Mouse (Mus musculus) intestine, postnatal 0 days (tissue): ENCODE measurements at regions not wholly inside any gene's neighbourhood (a gene's known extent, or its start where the extent isn't known, plus 50 kb on each side); places are given as distances from the start of the nearest gene placed in this dataset.

Experiments used
- ATAC-seq: fragments of 200-750 bp; cut with Nextera tagmentation; 2 replicates; pipeline ENCODE4 v1.8.0; 2017; ENCODE audit warnings: mild to moderate bottlenecking, moderate TSS enrichment, moderate library complexity
- H3K27ac ChIP-seq: fragments of 300-500 bp; sonication (generic); 2 replicates; pipeline ENCODE4 v1.5.1; 2014; ENCODE audit warnings: mild to moderate bottlenecking, low read depth, low read length, moderate library complexity
- H3K27me3 ChIP-seq: fragments of 300-500 bp; sonication (generic); replicated peaks from 2 replicates; pipeline ENCODE4 v1.6.1; 2014; ENCODE audit warnings: low read length, mixed read lengths; ENCODE audit not compliant: control insufficient read depth, insufficient read depth
- H3K36me3 ChIP-seq: fragments of 300-500 bp; sonication (generic); 2 replicates; pipeline ENCODE4 v1.6.1; 2014; ENCODE audit warnings: mild to moderate bottlenecking, moderate library complexity; ENCODE audit not compliant: control insufficient read depth, insufficient read depth
- H3K4me1 ChIP-seq: fragments of 300-500 bp; sonication (generic); replicated peaks from 2 replicates; pipeline ENCODE4 v1.6.1; 2014; ENCODE audit warnings: antibody characterized with exemption, low read length, mixed read lengths; ENCODE audit not compliant: control insufficient read depth, insufficient read depth
- H3K4me2 ChIP-seq: fragments of 300-500 bp; sonication (generic); replicated peaks from 2 replicates; pipeline ENCODE4 v1.6.1; 2014; ENCODE audit warnings: low read depth, mild to moderate bottlenecking, moderate library complexity
- H3K4me3 ChIP-seq: fragments of 300-500 bp; sonication (generic); 2 replicates; pipeline ENCODE4 v1.5.1; 2014; ENCODE audit warnings: low read depth, low read length
- H3K9ac ChIP-seq: fragments of 300-500 bp; sonication (generic); 2 replicates; pipeline ENCODE4 v1.6.1; 2014; ENCODE audit warnings: mild to moderate bottlenecking, low read depth, low read length
- H3K9me3 ChIP-seq: fragments of 300-500 bp; sonication (generic); 2 replicates; pipeline ENCODE4 v1.6.1; 2016; ENCODE audit warnings: mixed run types; ENCODE audit not compliant: control insufficient read depth
- CTCF ChIP-seq: sonication (generic); IDR thresholded peaks from 2 replicates; pipeline ENCODE4 v1.5.1; 2016; ENCODE audit warnings: low read depth, mild to moderate bottlenecking, control low read depth, antibody characterized with exemption, moderate library complexity
- WGBS: fragments of 180-500 bp; shearing (Covaris S2); extraction: QIAGEN DNeasy Blood & Tissue Kit; methylation state at CpG from one replicate; pipeline ENCODE4 v1.1.7; 2014; 5-methylcytosine and 5-hydroxymethylcytosine counted together

- Histone ChIP-seq H3K36me3 (no peaks in the 10 kb centered on the region), H3K27ac (no peak overlapping the region), H3K27me3 (no peaks in the 10 kb centered on the region), H3K4me2 (no peak overlapping the region), H3K9me3 (no peaks in the 10 kb centered on the region), H3K4me1 (no peaks in the 10 kb centered on the region), H3K4me3 (no peak overlapping the region), H3K9ac (no peak overlapping the region)
- TF ChIP-seq CTCF = no peak
- ATAC-seq = no peak
- WGBS = 72% methylated on average over 3 of the region's 3 CpGs
Measured at GRCm38 (mm10) chr10:122386748-122387147, 61.6 kb upstream of the Avpr1a start.

- Histone ChIP-seq H3K4me1 (no peaks in the 10 kb centered on the region), H3K4me2 (no peak overlapping the region), H3K9me3 (no peaks in the 10 kb centered on the region), H3K27ac (no peak overlapping the region), H3K4me3 (no peak overlapping the region), H3K27me3 (no peaks in the 10 kb centered on the region), H3K9ac (no peak overlapping the region), H3K36me3 (no peaks in the 10 kb centered on the region)
- no peak for ATAC-seq
- TF ChIP-seq CTCF = no peak
- WGBS = 67% methylated on average over 3 of the region's 3 CpGs
Measured at GRCm38 (mm10) chr10:122379661-122380344, 68.5 kb upstream of the Avpr1a start.

- Histone ChIP-seq H3K36me3 (no peaks in the 10 kb centered on the region), H3K27me3 (no peaks in the 10 kb centered on the region), H3K9ac (no peak overlapping the region), H3K4me3 (no peak overlapping the region), H3K9me3 (no peaks in the 10 kb centered on the region), H3K27ac (no peak overlapping the region), H3K4me1 (no peaks in the 10 kb centered on the region), H3K4me2 (no peak overlapping the region)
- WGBS = 69% methylated on average over 9 of the region's 9 CpGs
- TF ChIP-seq CTCF = no peak
- ATAC-seq = no peak
Measured at GRCm38 (mm10) chr10:122343291-122343690, 105.0 kb upstream of the Avpr1a start.

- Histone ChIP-seq H3K9ac (no peak overlapping the region), H3K27me3 (no peaks in the 10 kb centered on the region), H3K27ac (no peak overlapping the region), H3K4me1 (no peaks in the 10 kb centered on the region), H3K9me3 (no peaks in the 10 kb centered on the region), H3K4me2 (no peak overlapping the region), H3K4me3 (no peak overlapping the region), H3K36me3 (no peaks in the 10 kb centered on the region)
- WGBS = 51% methylated on average over 12 of the region's 12 CpGs
- no peak for TF ChIP-seq CTCF
- ATAC-seq = no peak
Measured at GRCm38 (mm10) chr10:122342356-122342755, 105.9 kb upstream of the Avpr1a start.

- Histone ChIP-seq H3K4me1 (no peaks in the 10 kb centered on the region), H3K9me3 (no peaks in the 10 kb centered on the region), H3K36me3 (no peaks in the 10 kb centered on the region), H3K27me3 (no peaks in the 10 kb centered on the region), H3K4me3 (no peak overlapping the region), H3K9ac (no peak overlapping the region), H3K4me2 (no peak overlapping the region), H3K27ac (no peak overlapping the region)
- WGBS = 81% methylated on average over 6 of the region's 6 CpGs
- TF ChIP-seq CTCF = no peak
- ATAC-seq = no peak
Measured at GRCm38 (mm10) chr10:122326851-122327250, 121.4 kb upstream of the Avpr1a start.

GRCm38 (mm10) chr10:122318886-122319285 lies 129.4 kb upstream of the Avpr1a start:
- H3K27me3 ChIP-seq = no peaks in the 10 kb centered on the region
- H3K9ac ChIP-seq = no peak overlapping the region
- H3K36me3 ChIP-seq = no peaks in the 10 kb centered on the region
- no peaks in the 10 kb centered on the region for H3K9me3 ChIP-seq
- no peaks in the 10 kb centered on the region for H3K4me1 ChIP-seq
- H3K4me3 ChIP-seq = no peak overlapping the region
- 74% methylated on average over 4 of the region's 4 CpGs for WGBS
- TF ChIP-seq CTCF = no peak
- H3K4me2 ChIP-seq = no peak overlapping the region
- no peak overlapping the region for H3K27ac ChIP-seq
- no peak for ATAC-seq
